Mouse (Mus musculus) liver, embryonic 13.5 days (tissue): ENCODE results near the gene Sf3b5. TPM values are rescaled to one million over a fixed set of nuclear protein-coding genes. Genes with fewer than 3 reads are reported as not detected.

Experiments used
- ATAC-seq: fragments of 200-750 bp; cut with Nextera tagmentation; 2 replicates; pipeline ENCODE4 v1.8.0; 2017; ENCODE audit warnings: low read depth, mild to moderate bottlenecking, moderate number of reproducible peaks, moderate library complexity
- DNase-seq: peaks from one replicate; pipeline ENCODE4 v3.0.0; 2022
- H3K27ac ChIP-seq: fragments of 300-500 bp; sonication (generic); 2 replicates; pipeline ENCODE4 v1.5.1; 2015; ENCODE audit warnings: moderate library complexity, mild to moderate bottlenecking, inconsistent platforms
- H3K27me3 ChIP-seq: fragments of 300-500 bp; sonication (generic); 2 replicates; pipeline ENCODE4 v1.6.1; 2015; ENCODE audit warnings: mild to moderate bottlenecking, inconsistent platforms
- H3K36me3 ChIP-seq: fragments of 300-500 bp; sonication (generic); 2 replicates; pipeline ENCODE4 v1.6.1; 2015; ENCODE audit warnings: mild to moderate bottlenecking, inconsistent platforms
- H3K4me1 ChIP-seq: fragments of 300-500 bp; sonication (generic); replicated peaks from 2 replicates; pipeline ENCODE4 v1.6.1; 2015; ENCODE audit warnings: inconsistent platforms
- H3K4me2 ChIP-seq: fragments of 300-500 bp; sonication (generic); 2 replicates; pipeline ENCODE4 v1.6.1; 2015; ENCODE audit warnings: inconsistent platforms, mild to moderate bottlenecking, moderate library complexity
- H3K4me3 ChIP-seq: fragments of 300-500 bp; sonication (generic); replicated peaks from 2 replicates; pipeline ENCODE4 v1.5.1; 2015; ENCODE audit warnings: mild to moderate bottlenecking, inconsistent platforms
- H3K9ac ChIP-seq: fragments of 300-500 bp; sonication (generic); 2 replicates; pipeline ENCODE4 v1.6.1; 2015; ENCODE audit warnings: mild to moderate bottlenecking, inconsistent platforms
- H3K9me3 ChIP-seq: fragments of 300-500 bp; sonication (generic); replicated peaks from 2 replicates; pipeline ENCODE4 v1.6.1; 2016; ENCODE audit warnings: inconsistent platforms
- WGBS: fragments of 180-500 bp; shearing (Covaris S2); methylation state at CpG from one replicate; pipeline ENCODE4 v1.1.7; 2015; ENCODE audit not compliant: insufficient replicate concordance; 5-methylcytosine and 5-hydroxymethylcytosine counted together
- polyA plus RNA-seq: library from polyadenylated mRNA; unstranded; fragments of >200 nt; fragmentation: Nextera tagmentation; extraction: Ambion mirVana; gene quantifications from 2 replicates; pipeline ENCODE4 v1.2.1, GENCODE M21; 2015

The Sf3b5 gene
- polyA plus RNA-seq, 1 experiment from 2014 or later, result 28.3 TPM

DNA sequence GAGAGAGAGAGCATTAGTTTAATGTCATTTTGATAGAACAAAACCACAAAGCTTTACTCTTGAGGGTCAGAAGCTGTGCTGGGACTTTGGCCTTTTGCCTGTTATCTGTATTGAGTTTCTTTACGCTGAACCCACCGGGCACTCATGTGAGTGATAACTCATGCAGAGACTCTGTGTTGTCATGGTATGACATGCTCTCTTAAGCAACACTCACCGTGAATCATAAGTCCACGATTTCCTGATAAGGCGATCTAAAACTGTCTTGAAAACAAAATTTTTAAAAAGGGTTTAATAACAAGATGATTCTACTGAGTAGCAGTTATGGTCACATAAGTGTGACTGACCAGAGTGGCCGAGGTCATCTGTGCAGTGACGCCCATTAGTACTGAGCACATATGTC, 28.6 kb upstream of the Sf3b5 start:
- ATAC-seq (no peak), DNase-seq (no peak)
- H3K27me3 ChIP-seq, result no peaks in the 10 kb centered on the region
- no peak overlapping the region for H3K4me2 ChIP-seq
- H3K9me3 ChIP-seq, result no peaks in the 10 kb centered on the region
- H3K27ac ChIP-seq, result no peak overlapping the region
- WGBS, result 45% methylated on average over 7 of the region's 7 CpGs
- no peak overlapping the region for H3K4me3 ChIP-seq
- H3K9ac ChIP-seq, result no peak overlapping the region
- no peaks in the 10 kb centered on the region for H3K4me1 ChIP-seq
- H3K36me3 ChIP-seq, result no peaks in the 10 kb centered on the region

DNA sequence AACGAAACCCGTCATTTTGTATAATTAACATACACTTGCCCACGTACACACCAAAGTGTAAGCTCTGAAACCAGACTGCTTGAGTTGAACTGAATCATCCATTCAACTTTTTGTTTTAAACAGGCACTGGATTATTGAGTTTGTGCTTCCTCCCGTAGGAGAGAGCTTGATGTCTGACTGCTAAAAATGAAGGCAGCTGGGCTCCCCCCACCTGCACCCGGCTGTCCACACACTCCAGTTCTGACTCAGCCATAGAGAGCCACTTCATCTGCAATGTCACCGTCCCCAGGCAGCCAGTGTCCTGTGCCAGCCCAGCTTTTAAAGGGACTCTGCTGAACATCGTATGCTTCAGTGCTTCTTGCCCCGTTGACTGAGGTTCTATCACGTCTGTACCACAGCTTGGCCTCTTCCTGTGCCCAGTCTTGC, 27.3 kb upstream of the Sf3b5 start:
- no peaks in the 10 kb centered on the region for H3K36me3 ChIP-seq
- H3K9ac ChIP-seq, result no peak overlapping the region
- H3K4me3 ChIP-seq, result no peak overlapping the region
- no peak for DNase-seq
- no peaks in the 10 kb centered on the region for H3K27me3 ChIP-seq
- no peaks in the 10 kb centered on the region for H3K9me3 ChIP-seq
- no peaks in the 10 kb centered on the region for H3K4me1 ChIP-seq
- H3K4me2 ChIP-seq, result no peak overlapping the region
- no peak overlapping the region for H3K27ac ChIP-seq
- WGBS, result 67% methylated on average over 9 of the region's 9 CpGs
- no peak for ATAC-seq

DNA sequence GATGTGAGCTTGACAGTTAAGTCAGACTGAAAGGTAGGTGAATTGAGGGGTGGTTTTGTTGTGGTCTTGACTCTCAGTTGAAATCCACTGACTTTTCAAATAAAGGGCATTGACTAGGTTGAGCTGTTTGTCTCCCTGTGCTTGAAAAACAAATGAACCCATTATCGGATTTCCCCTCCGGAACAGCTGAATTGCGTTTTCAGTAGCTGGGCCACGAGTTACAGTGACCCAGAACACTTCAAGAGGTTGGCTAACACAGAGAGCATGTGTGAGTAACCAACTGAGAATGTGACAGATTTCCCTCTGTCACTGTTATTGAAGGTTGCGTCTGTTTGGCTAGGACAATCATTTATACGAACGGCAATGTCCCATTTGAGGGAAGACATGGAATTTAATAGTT, 24.1 kb upstream of the Sf3b5 start:
- no peak overlapping the region for H3K27ac ChIP-seq
- no peaks in the 10 kb centered on the region for H3K27me3 ChIP-seq
- no peaks in the 10 kb centered on the region for H3K36me3 ChIP-seq
- H3K9ac ChIP-seq, result no peak overlapping the region
- peaks cover 12% of the 10 kb centered on the region for H3K4me1 ChIP-seq
- ATAC-seq, result no peak
- H3K4me3 ChIP-seq, result no peak overlapping the region
- 76% methylated on average over 7 of the region's 7 CpGs for WGBS
- no peak overlapping the region for H3K4me2 ChIP-seq
- no peak for DNase-seq
- no peaks in the 10 kb centered on the region for H3K9me3 ChIP-seq

DNA sequence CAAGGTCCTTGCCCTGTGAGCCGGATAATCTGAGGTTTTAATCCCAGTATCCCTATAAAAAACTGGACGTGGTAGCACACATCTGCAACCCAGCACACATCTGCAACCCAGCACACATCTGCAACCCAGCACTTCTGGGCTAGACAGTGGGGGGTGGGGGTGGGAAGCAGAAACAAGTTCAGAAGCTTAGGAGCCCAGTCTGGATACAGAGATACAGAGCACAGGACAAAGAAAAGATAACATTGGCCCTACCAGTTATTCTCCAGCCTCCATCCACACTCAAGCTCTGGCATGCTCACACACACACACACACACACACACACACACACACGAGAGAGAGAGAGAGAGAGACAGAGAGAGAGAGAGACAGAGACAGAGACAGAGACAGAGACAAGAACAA, 21.6 kb upstream of the Sf3b5 start:
- Histone ChIP-seq H3K27ac (no peak overlapping the region), H3K36me3 (no peaks in the 10 kb centered on the region), H3K4me3 (no peak overlapping the region), H3K9ac (no peak overlapping the region), H3K4me1 (peaks cover 31% of the 10 kb centered on the region), H3K4me2 (no peak overlapping the region), H3K9me3 (no peaks in the 10 kb centered on the region), H3K27me3 (no peaks in the 10 kb centered on the region)
- 37% methylated on average over 3 of the region's 3 CpGs for WGBS
- ATAC-seq (peak; percentile 62), DNase-seq (no peak)

DNA sequence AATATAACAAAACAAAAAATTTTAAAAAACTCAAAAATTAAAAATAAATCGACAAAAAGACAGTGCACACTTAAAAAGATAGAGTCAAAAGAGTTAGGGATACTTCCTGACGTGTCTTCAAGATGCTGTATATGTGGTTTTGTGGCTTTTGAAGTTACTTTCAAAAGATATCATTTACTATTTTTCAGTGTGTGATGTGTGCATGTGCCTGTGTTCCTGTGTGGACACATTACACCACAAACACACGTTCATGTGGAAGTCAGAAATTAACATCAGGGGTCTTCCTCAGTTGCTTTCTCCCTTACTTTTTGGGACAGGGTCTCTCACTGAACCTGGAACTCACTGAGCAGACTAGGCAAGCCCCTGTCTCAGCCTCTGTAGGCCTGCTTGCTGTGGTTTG, 20.1 kb upstream of the Sf3b5 start:
- Histone ChIP-seq H3K4me2 (no peak overlapping the region), H3K4me3 (no peak overlapping the region), H3K9ac (no peak overlapping the region), H3K4me1 (peaks cover 31% of the 10 kb centered on the region), H3K9me3 (no peaks in the 10 kb centered on the region), H3K36me3 (no peaks in the 10 kb centered on the region), H3K27ac (no peak overlapping the region), H3K27me3 (no peaks in the 10 kb centered on the region)
- WGBS, result 27% methylated on average over 3 of the region's 3 CpGs
- ATAC-seq (no peak), DNase-seq (no peak)

DNA sequence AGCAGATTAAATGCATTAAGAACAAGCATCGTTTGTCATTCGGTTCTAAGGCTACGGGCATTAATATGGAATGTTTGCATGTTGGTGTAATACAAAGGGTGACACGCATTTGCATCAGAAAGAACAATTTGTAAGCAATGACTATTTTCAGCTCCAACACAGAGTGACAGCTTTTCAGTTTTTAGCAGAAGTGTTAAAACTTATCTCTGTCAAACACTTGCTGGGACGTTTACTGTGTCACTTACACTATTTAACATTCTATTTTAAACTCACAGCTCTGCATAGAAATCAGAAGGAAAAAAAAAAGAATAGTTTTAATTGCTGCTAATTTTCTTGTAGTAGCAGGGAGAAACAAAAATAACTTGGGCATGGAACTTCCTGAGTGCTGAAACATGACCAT, 18.7 kb upstream of the Sf3b5 start:
- H3K27ac ChIP-seq, result 0 out of 2 replicates have a peak overlapping the region, but pooled peaks have one; percentile 35

DNA sequence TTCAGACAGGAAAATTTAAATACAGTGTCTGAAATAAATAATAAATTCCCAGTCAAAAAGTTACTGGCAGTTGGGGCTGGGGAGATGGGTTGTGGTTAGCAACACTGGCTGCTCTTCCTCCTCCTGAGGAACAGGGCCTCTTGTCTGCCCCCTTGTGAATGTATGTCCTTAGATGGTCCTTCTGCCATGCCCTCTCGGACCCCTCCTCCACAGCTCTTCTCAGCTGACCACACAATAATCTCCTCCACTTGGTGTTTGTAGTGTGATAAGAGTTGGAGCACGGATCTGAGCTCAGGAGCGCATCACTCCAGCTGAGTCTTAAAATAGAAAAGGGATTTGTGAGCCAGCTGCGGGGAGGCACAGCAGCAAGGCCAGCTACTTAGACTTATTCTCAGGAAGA, 18.2 kb upstream of the Sf3b5 start:
- Histone ChIP-seq H3K4me1 (peaks cover 31% of the 10 kb centered on the region), H3K27ac (0 out of 2 replicates have a peak overlapping the region, but pooled peaks have one; percentile 35), H3K27me3 (no peaks in the 10 kb centered on the region), H3K9ac (0 out of 2 replicates have a peak overlapping the region, but pooled peaks have one; percentile 7), H3K4me3 (no peak overlapping the region), H3K9me3 (no peaks in the 10 kb centered on the region), H3K4me2 (no peak overlapping the region), H3K36me3 (no peaks in the 10 kb centered on the region)
- ATAC-seq (peak; percentile 60), DNase-seq (no peak)
- WGBS, result 7% methylated on average over 4 of the region's 4 CpGs

More for the DNA sequence above, 18.7 kb upstream of the Sf3b5 start:
- ATAC-seq, result no peak
- Histone ChIP-seq H3K4me3 (no peak overlapping the region), H3K4me1 (peaks cover 31% of the 10 kb centered on the region), H3K4me2 (no peak overlapping the region), H3K9me3 (no peaks in the 10 kb centered on the region), H3K9ac (no peak overlapping the region), H3K36me3 (no peaks in the 10 kb centered on the region), H3K27me3 (no peaks in the 10 kb centered on the region)
- 41% methylated on average over 5 of the region's 5 CpGs for WGBS
- DNase-seq, result no peak

DNA sequence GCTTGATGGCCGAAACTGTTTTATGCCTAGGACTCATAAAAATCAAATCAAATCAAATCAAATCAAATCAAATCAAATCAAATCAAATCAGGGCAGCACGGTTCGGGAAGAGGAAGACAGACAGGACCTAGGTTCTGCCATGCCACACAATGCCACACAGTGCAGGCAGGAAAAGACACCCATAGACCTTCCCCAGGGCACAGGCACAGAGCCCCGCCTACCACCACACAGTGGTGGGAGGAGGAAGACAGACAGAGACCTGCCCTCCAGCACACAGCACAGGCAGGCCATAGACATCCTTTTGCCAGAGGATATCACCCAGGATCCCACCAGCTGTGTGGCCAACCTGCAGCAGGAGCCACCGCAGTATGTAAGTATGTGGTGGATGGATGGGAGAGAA, 13.2 kb upstream of the Sf3b5 start:
- peak; percentile 26; the same call in 1 of the 2 replicates for ATAC-seq

DNA sequence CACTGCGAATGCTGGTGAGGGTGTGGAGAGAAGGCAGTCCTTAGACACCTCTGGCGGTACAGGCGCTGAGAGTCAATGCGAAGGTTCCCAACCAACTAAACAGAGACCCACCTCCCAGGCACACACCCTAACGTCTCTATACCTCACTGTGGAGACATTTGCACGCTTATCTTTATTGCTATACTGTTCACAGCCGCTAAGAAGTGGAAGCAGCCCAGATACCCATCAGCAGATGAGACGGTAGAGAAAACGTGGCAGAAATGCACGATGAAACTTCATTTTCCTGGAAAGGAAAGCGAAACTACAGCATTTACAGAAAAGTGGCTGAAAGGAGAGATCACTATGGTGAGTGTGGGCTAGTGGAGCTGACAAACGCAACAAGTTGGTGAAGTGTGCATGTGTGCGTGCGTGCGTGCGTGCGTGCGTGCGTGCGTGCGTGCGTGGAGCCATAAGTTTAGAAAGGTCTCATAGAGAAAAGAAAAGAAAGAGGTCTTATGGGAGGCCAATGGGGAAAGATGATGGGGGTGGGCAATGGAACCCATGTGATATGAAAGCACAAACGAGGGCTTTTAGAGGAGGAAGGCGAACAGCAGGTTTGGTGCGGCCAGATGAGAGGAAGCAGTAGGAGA, 11.6 kb upstream of the Sf3b5 start:
- no peak for DNase-seq
- ATAC-seq, result peak; percentile 65; the same call in 1 of the 2 replicates
- Histone ChIP-seq H3K36me3 (no peaks in the 10 kb centered on the region), H3K4me2 (0 out of 2 replicates have a peak overlapping the region, but pooled peaks have one; percentile 19), H3K27ac (no peak overlapping the region), H3K9me3 (no peaks in the 10 kb centered on the region), H3K4me3 (no peak overlapping the region), H3K9ac (no peak overlapping the region), H3K4me1 (peaks cover 11% of the 10 kb centered on the region; the same call in 1 of the 2 replicates), H3K27me3 (no peaks in the 10 kb centered on the region)
- 62% methylated on average over 25 of the region's 25 CpGs for WGBS

More for the DNA sequence above, 13.2 kb upstream of the Sf3b5 start:
- H3K9ac ChIP-seq, result no peak overlapping the region
- WGBS, result 64% methylated on average over 5 of the region's 5 CpGs
- no peak overlapping the region for H3K4me3 ChIP-seq
- no peak overlapping the region for H3K27ac ChIP-seq
- H3K27me3 ChIP-seq, result no peaks in the 10 kb centered on the region
- peaks cover 25% of the 10 kb centered on the region for H3K4me1 ChIP-seq
- H3K36me3 ChIP-seq, result no peaks in the 10 kb centered on the region
- no peaks in the 10 kb centered on the region for H3K9me3 ChIP-seq
- DNase-seq, result no peak
- H3K4me2 ChIP-seq, result no peak overlapping the region

DNA sequence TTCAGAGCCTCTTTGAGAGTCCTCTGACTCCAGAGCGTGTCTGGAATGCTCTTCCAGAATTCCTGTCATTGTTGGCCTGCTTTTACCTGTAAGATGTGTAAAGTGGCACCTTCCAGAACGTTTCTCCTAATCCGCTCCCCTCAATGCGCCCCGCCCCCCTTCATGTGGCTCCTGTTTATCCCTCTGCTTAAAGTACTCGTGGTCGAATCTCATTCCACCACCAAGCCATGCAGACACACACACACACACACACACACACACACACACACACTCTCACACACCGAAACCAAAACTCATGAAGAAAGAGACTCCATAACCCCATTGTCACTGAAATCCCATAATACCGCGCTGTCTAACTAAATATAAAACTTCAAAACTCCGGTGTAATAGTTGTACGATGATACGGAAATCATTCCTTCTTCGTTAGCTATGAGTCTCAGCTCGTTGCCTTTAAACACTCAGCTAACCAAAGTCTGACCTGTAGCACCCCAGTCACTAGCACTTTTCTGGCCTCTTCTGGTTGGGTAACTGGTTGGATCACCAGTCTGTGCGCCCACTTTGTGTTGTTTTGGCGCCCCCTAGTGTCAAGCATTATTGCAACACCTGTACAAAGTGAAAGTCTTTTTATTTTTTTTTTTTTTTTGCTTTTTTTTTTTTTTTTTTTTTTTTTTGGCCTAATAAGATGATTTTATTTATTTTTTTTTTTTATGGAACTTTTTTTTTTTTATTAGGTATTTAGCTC, 8.2 kb upstream of the Sf3b5 start:
- no peak overlapping the region for H3K9ac ChIP-seq
- ATAC-seq (peak; percentile 70), DNase-seq (peak; percentile 64)
- no peaks in the 10 kb centered on the region for H3K27me3 ChIP-seq
- WGBS, result 40% methylated on average over 17 of the region's 17 CpGs
- no peaks in the 10 kb centered on the region for H3K9me3 ChIP-seq
- H3K4me3 ChIP-seq, result no peak overlapping the region
- H3K4me2 ChIP-seq, result peak overlapping the region; percentile 21
- no peaks in the 10 kb centered on the region for H3K36me3 ChIP-seq
- H3K27ac ChIP-seq, result no peak overlapping the region
- peaks cover 11% of the 10 kb centered on the region; the same call in 1 of the 2 replicates for H3K4me1 ChIP-seq

DNA sequence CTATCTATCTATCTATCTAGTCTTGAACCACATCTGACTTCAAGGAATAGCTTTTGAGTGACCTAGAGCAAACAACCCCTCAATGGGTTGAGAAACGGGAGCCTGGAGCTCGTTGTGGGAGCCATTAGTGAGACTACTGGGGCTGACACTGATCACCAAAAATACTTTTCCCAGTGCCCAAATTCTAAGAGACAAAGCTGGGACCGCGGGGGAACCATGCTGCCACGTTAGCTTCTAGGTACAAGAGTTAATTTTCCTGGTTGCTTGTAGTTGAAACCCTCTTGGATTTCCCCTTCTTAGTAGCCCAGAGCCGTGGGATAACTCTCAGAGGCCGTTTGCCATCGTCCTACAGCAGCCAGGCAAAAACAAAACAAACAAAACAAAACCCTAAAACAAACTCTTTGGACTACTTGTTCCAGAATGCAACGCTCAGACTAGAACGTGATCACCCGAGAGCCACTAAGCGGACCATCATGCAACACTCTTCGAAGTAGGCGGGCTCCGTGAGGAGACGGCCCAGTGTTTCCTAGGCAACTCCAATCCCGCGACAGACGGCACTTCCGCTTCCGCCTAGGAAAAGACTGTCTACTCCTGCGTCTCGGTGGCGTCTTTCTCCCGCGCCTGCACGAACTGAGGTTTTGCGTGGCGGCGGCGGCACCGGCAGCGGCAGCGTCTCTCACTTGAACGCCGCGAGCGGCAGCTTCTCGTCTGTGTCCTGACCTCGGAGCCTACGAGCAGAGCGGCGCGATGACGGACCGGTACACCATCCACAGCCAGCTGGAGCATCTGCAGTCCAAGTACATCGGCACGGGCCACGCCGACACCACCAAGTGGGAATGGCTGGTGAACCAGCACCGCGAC, 3.0 kb downstream of the Sf3b5 start:
- no peaks in the 10 kb centered on the region for H3K9me3 ChIP-seq
- peak overlapping the region; percentile 84 for H3K4me2 ChIP-seq
- peaks cover 33% of the 10 kb centered on the region for H3K4me1 ChIP-seq
- peak overlapping the region; percentile 87 for H3K9ac ChIP-seq
- peak; percentile 100 for ATAC-seq
- DNase-seq, result peak; percentile 92
- 1% methylated on average over 52 of the region's 52 CpGs for WGBS
- no peaks in the 10 kb centered on the region for H3K27me3 ChIP-seq
- H3K36me3 ChIP-seq, result peaks cover 13% of the 10 kb centered on the region
- H3K27ac ChIP-seq, result peak overlapping the region; percentile 77
- H3K4me3 ChIP-seq, result peak overlapping the region; percentile 94
